Mouse (Mus musculus): ENCODE data around the gene Nrf1.

GRCm38 (mm10) chr6:30175918-30176421 is 128.2 kb downstream of the Nrf1 start:
- TF ChIP-seq CTCF (IDR thresholded peaks at IDR 0.05; ENCODE audit: borderline replicate concordance, insufficient read depth, low read length) (no peak), POLR2A (IDR thresholded peaks at IDR 0.05; ENCODE audit: low read depth, low read length) (no peak)

Data from embryonic fibroblast, embryonic 13.5 days (primary cell).